Mouse (Mus musculus): Measurements from ENCODE around the gene Dazap2.
A peak's percentile ranks its signal among the peaks of the same experiment; 100 is the strongest.
"Not testable (repeated sequence)": the region's sequence is repeated elsewhere in the genome, so short reads cannot be mapped to it uniquely, and the experiment has no call there.

The Dazap2 gene

GRCm38 (mm10) chr15:100611951-100612350, 3.2 kb upstream of the Dazap2 start:
- DNase-seq (ENCODE audit: low spot score), result no peak

GRCm38 (mm10) chr15:100612432-100612831, 2.7 kb upstream of the Dazap2 start:
- no peak for DNase-seq (ENCODE audit: low spot score)

GRCm38 (mm10) chr15:100613584-100613983, 1.6 kb upstream of the Dazap2 start:
- peak; percentile 70 for DNase-seq (ENCODE audit: low spot score)

GRCm38 (mm10) chr15:100614218-100614995, 742 bp upstream of the Dazap2 start:
- no peak for DNase-seq (ENCODE audit: low spot score)

DNA sequence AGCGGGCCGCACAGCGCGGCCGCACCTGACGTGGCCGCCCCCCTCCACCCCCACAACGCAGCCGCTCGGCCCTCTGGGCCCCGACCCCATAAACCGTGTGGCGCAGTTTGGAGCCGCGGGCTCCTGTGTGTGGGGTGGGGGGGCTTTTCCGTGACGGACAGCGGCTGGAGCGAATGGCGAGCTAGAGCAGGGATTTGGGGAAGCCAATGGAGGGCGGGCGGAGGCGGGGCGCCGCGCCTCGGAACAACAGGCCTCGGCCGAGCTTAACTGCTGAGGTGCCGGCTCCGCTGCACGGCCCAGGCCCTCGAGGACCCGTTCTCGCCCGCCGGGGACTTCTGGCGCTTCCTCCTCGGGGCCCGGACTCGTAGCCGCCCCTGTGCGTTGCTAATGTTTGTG, 674 bp downstream of the Dazap2 start:
- DNase-seq (ENCODE audit: low spot score), result peak; percentile 84

GRCm38 (mm10) chr15:100616221-100616620, 1.1 kb downstream of the Dazap2 start:
- DNase-seq (ENCODE audit: low spot score), result no peak

DNA sequence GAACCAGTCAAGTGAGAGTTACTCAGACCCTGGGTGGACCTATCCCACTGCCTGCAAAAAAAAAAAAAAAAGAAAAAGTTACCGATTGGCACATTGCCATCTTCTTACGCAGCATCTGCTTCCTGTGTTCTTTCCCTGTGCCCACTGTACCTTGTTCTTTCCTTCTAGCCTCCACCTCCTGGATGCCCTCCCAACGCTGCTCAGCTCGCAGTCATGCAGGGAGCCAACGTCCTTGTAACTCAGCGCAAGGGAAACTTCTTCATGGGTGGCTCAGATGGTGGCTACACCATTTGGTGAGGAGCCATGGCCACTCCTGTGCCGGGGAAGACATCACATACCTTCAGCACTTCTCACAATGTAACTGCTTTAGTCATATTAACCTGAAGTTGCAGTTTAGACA, 4.1 kb downstream of the Dazap2 start:
- DNase-seq (ENCODE audit: low spot score), result no peak

DNA sequence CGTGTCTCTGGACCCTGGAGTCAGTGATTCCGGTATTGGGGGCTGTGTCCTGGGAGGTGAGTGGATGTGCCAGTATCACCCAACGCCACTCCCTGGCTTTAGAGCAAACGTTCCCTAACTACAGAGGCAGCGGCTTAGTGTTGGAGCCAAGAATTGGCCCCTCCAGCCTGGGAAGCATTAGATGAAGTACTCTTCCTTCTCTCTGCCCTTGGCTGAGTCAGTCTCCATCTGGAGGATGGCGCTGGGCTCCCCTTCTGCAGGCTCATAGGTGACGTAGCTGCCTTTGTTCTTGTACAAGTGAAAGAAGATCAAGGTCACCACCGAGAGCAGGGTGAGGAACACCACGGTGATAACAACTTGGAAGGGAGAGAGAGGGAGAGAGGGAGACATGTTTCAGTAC, 6.5 kb downstream of the Dazap2 start:
- DNase-seq (ENCODE audit: low spot score), result not testable (repeated sequence)

DNA sequence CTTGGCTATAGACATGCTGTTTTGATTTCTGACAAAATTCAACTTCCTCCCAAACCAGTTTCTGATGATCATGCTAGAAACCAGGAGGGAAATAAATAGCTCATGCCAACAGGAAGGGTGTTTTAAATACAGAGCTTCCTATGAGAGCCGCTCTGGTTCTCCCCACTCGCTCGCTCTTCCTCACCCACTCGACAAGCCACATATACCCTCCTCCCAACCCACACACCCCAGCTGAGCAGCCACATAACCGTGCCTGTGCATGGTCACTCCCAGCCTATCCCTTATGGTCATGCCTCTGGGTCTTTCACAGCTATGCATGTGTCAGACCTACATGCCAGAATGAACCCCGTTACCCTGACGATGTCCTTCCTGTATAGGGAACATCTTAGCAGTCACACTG, 7.0 kb downstream of the Dazap2 start:
- DNase-seq (ENCODE audit: low spot score), result no peak

- no peak for DNase-seq (ENCODE audit: low spot score)
Observed at GRCm38 (mm10) chr15:100623754-100624153, 8.6 kb downstream of the Dazap2 start.

- DNase-seq (ENCODE audit: low spot score), result no peak
Observed at GRCm38 (mm10) chr15:100624435-100624834, 9.3 kb downstream of the Dazap2 start.

- no peak for DNase-seq (ENCODE audit: low spot score)
Observed at GRCm38 (mm10) chr15:100627287-100627686, 12.1 kb downstream of the Dazap2 start.

GRCm38 (mm10) chr15:100627774-100628370, 12.7 kb downstream of the Dazap2 start:
- DNase-seq (ENCODE audit: low spot score), result no peak

DNA sequence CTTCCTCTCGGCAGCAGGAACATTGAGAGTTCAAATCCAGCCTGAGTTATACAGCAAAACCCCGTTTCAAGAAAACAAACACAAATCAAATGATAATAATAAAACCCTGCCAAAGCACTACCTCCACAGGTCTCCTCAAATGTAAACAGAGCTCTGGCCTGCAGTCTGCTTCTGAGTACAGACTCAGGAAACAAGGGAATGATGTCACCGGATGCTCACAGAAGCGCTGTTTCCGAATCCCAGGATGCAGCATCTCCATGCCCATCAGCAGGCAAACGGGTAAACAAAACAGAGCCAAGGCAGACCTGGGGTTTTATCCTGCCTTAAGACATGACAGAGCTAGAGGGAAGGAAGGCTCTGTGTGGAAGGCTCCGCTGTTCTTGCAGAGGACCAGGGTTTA, 13.6 kb downstream of the Dazap2 start:
- no peak for DNase-seq (ENCODE audit: low spot score)

- no peak for DNase-seq (ENCODE audit: low spot score)
Observed at GRCm38 (mm10) chr15:100630126-100630525, 15.0 kb downstream of the Dazap2 start.

DNA sequence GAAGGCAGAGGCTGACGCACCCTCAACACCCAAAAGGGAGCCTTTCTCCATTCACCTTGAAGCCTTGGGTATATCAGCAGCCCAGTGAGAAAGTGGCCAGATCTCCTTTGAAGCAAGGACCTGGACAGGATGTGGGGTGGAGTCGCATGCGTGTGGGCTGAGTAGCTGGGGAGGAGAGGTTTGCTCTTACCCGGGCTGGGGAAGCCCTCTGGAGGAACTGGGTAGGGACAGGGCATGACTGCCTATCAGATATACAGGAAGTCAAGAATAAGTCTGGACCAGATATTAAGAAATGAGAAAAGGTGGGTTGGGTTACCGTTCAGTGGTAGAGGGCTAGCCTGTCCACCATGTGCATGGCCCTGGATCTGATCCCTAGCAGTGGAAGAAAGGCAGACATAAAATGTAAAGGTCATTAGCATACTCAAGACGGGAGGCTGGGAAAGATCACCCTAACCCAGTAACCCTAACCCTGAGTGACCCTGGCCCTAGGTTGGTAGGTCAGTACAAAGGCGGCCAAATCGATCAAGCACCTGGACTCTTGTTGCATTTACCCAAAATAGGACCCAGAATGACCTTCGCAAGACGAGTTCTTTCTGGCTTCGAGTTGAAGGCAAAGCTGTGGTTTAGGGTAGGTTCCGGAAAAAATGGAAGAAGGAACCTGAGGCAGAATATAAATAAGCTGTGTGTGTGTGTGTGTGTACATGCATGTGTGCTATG, 16.5 kb downstream of the Dazap2 start:
- DNase-seq (ENCODE audit: low spot score), result no peak

DNA sequence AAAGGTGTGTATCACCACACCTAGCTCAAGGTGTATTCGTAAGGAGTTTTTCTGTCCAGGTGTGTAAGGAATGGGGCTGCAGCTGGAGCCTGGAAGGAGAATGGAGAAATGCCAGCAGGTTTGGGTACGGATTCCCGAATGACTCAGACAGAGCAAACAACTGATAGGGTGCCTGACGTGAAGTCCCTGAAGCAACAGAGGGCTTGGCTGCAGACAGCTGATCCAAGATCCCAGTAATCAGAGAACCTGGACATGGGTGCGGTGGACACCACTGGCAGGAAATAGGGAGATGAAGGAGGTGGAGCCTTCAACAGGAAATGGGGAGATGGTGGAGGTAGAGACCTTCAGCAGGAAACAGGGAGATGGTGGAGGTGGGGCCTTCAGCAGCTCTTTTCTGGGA, 17.2 kb downstream of the Dazap2 start:
- DNase-seq (ENCODE audit: low spot score), result no peak

DNA sequence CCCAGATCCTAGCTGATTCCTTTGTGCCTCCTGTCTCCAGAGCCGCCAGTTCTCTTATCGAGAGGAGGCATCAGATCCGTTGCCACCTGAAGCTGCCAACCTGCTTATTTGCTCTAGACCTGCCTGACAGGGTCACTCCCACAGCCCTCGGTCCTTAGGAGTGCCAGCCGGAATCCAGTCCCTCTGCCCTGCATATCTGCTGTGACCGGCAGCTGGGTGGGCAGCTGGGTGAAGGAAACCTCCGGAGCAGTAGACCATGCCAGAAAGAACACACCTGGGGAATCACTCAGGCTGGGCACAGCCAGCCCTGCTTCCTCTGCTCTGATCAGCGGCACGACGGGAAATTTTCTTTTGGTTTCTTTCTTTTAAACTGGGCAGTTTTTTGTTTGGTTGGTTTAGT, 18.2 kb downstream of the Dazap2 start:
- DNase-seq (ENCODE audit: low spot score), result no peak

GRCm38 (mm10) chr15:100635239-100635638, 20.1 kb downstream of the Dazap2 start:
- no peak for DNase-seq (ENCODE audit: low spot score)

GRCm38 (mm10) chr15:100635851-100636645, 20.9 kb downstream of the Dazap2 start:
- peak; percentile 17 for DNase-seq (ENCODE audit: low spot score)

GRCm38 (mm10) chr15:100636700-100637501, 21.8 kb downstream of the Dazap2 start, which contains the start of gene Smagp:
Smagp (minus strand) TSS chr15:100636940.
- DNase-seq (ENCODE audit: low spot score), result peak; percentile 45

Measured in urinary bladder, postnatal 25 days (tissue).